Mouse (Mus musculus) myocyte (in vitro differentiated cells): ENCODE results near the gene Prkrip1. TPM values are rescaled to one million over a fixed set of nuclear protein-coding genes. Genes with fewer than 3 reads are reported as not detected.
"Not testable (repeated sequence)": the region's sequence is repeated elsewhere in the genome, so short reads cannot be mapped to it uniquely, and the experiment has no call there.

Source experiments
- H3K27me3 ChIP-seq: one replicate; pipeline ENCODE4 v1.6.1; 2011; ENCODE audit not compliant: control insufficient read depth, insufficient read depth, insufficient read length
- H3K36me3 ChIP-seq: one replicate; pipeline ENCODE4 v1.6.1; 2011; ENCODE audit not compliant: control insufficient read depth, insufficient read depth
- H3K4me2 ChIP-seq: one replicate; pipeline ENCODE4 v1.6.1; 2011; ENCODE audit warnings: low read depth, control low read depth
- H3K4me3 ChIP-seq: one replicate; pipeline ENCODE4 v1.5.1; 2011; ENCODE audit warnings: mild to moderate bottlenecking, control low read depth, moderate library complexity
- H3K79me2 ChIP-seq: one replicate; pipeline ENCODE4 v1.6.1; 2011; ENCODE audit not compliant: control insufficient read depth, insufficient read depth
- H3ac ChIP-seq: one replicate; pipeline ENCODE4 v1.6.1; 2011; ENCODE audit not compliant: control insufficient read depth, insufficient read length
- CEBPB ChIP-seq: IDR thresholded peaks from 2 replicates; pipeline ENCODE4 v1.6.1; 2011; ENCODE audit warnings: mild to moderate bottlenecking, moderate library complexity; ENCODE audit not compliant: poor library complexity, insufficient read depth, severe bottlenecking
- E2F4 ChIP-seq: IDR thresholded peaks from one replicate; pipeline ENCODE4 v1.6.1; 2011; ENCODE audit warnings: mild to moderate bottlenecking, control low read depth, moderate library complexity; ENCODE audit not compliant: insufficient read depth
- MAX ChIP-seq: IDR thresholded peaks from one replicate; pipeline ENCODE4 v1.6.1; 2011; ENCODE audit warnings: low read depth, mild to moderate bottlenecking, control low read depth
- MYOD1 ChIP-seq, 3 experiments: IDR thresholded peaks; one replicate each; pipeline ENCODE4 v1.6.1; 2011; ENCODE audit warnings: control low read depth in 2 of 3, low read depth in 2 of 3, mild to moderate bottlenecking in 2 of 3, moderate library complexity in 1 of 3; ENCODE audit not compliant: insufficient read length in 2 of 3, control insufficient read depth in 1 of 3
- MYOG ChIP-seq, 3 experiments: IDR thresholded peaks; one replicate each; pipeline ENCODE4 v1.6.1; 2011; ENCODE audit warnings: control low read depth in 2 of 3, low read depth in 2 of 3, mild to moderate bottlenecking in 2 of 3; ENCODE audit not compliant: insufficient read length in 2 of 3, control insufficient read depth in 1 of 3, insufficient read depth in 1 of 3
- POLR2A ChIP-seq: IDR thresholded peaks from one replicate; pipeline ENCODE4 v1.6.1; 2011; ENCODE audit warnings: low read depth, mild to moderate bottlenecking, control low read depth, moderate library complexity; ENCODE audit not compliant: insufficient read length
- POLR2AphosphoS2 ChIP-seq: IDR thresholded peaks from one replicate; pipeline ENCODE4 v1.6.1; 2011; ENCODE audit warnings: low read depth, control low read depth; ENCODE audit not compliant: insufficient read length
- REST ChIP-seq: IDR thresholded peaks from one replicate; pipeline ENCODE4 v1.6.1; 2011; ENCODE audit warnings: mild to moderate bottlenecking, control low read depth, moderate library complexity; ENCODE audit not compliant: insufficient read depth, insufficient read length
- SRF ChIP-seq: IDR thresholded peaks from one replicate; pipeline ENCODE4 v1.6.1; 2011; ENCODE audit warnings: low read depth; ENCODE audit not compliant: control insufficient read depth, insufficient read length
- TCF12 ChIP-seq: IDR thresholded peaks from one replicate; pipeline ENCODE4 v1.6.1; 2011; ENCODE audit warnings: mild to moderate bottlenecking, control low read depth; ENCODE audit not compliant: poor library complexity, insufficient read depth, severe bottlenecking
- TCF3 ChIP-seq: IDR thresholded peaks from one replicate; pipeline ENCODE4 v1.6.1; 2011; ENCODE audit warnings: low read depth, control low read depth; ENCODE audit not compliant: insufficient read length
- USF1 ChIP-seq: IDR thresholded peaks from one replicate; pipeline ENCODE4 v1.6.1; 2011; ENCODE audit warnings: low read depth, mild to moderate bottlenecking, control low read depth, moderate library complexity
- polyA plus RNA-seq: library from polyadenylated mRNA; unstranded; fragments of >200 nt; fragmentation: generic; extraction: Trizol; gene quantifications from one replicate; pipeline ENCODE4 v1.2.1, GENCODE M21; 2012; ENCODE audit warnings: missing spikeins

Prkrip1 gene
- polyA plus RNA-seq, 1 experiment = 58.4 TPM

- Histone ChIP-seq H3K4me2 (no peak overlapping the region), H3K79me2 (peaks cover 10% of the 10 kb centered on the region), H3ac (no peak overlapping the region), H3K4me3 (no peak overlapping the region), H3K27me3 (no peaks in the 10 kb centered on the region), H3K36me3 (peaks cover 10% of the 10 kb centered on the region)
- TF ChIP-seq USF1 (no peak), POLR2A (no peak), TCF12 (no peak), REST (no peak), MAX (no peak), SRF (no peak), MYOG (IDR thresholded peaks at IDR 0.05; ENCODE audit: control insufficient read depth in 1 of 3, insufficient read depth in 1 of 3, insufficient read length in 2 of 3, low read depth in 2 of 3) (no peak), POLR2AphosphoS2 (no peak), TCF3 (no peak), MYOD1 (IDR thresholded peaks at IDR 0.05; ENCODE audit: control insufficient read depth in 1 of 3, insufficient read length in 2 of 3, low read depth in 2 of 3) (no peak), E2F4 (no peak), CEBPB (no peak)
Observed at GRCm38 (mm10) chr5:136165246-136165645, 33.5 kb downstream of the Prkrip1 start.

DNA sequence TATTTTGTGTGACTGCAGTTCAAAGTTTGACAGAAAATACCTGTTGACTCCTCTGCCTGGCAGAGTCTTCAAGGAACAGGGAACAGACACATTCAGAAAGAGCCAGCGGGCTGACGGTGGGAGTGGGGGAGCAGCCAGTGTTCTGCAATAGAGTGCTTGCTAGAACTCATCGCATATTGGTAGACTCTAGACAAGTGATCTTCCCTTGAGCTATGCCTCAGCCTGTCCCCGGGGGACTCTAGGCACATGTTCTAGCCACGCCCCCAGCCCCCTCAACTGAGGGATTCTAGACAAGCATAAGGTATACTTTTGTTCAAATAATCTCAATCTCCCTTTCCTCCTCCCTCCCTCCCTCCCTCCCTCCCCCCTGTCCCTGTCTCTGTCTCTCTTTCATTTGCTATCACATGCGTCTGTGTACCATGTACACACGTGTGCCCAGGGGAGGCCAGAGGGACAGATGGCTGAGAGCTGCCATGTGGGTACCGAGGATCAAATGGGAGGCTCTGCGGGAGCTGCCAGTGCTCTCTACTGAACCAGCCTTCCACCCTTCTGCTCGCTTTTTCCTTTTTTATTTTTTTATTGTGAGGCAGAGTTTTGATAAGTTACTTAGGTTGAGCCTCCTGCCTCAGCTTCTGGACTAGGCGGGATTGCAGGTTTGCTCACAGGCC, 34.8 kb downstream of the Prkrip1 start:
- Histone ChIP-seq H3K4me3 (no peak overlapping the region), H3K4me2 (no peak overlapping the region), H3K27me3 (no peaks in the 10 kb centered on the region), H3ac (no peak overlapping the region), H3K36me3 (peaks cover 10% of the 10 kb centered on the region), H3K79me2 (peaks cover 4% of the 10 kb centered on the region)
- TF ChIP-seq POLR2A = no peak
- no peak for TF ChIP-seq MAX
- TF ChIP-seq SRF = no peak
- no peak for TF ChIP-seq E2F4
- TF ChIP-seq REST = no peak
- TF ChIP-seq CEBPB = no peak
- no peak for TF ChIP-seq TCF12
- TF ChIP-seq TCF3 = no peak
- TF ChIP-seq MYOD1 (IDR thresholded peaks at IDR 0.05; ENCODE audit: control insufficient read depth in 1 of 3, insufficient read length in 2 of 3, low read depth in 2 of 3) = no peak
- no peak for TF ChIP-seq USF1
- no peak for TF ChIP-seq MYOG (IDR thresholded peaks at IDR 0.05; ENCODE audit: control insufficient read depth in 1 of 3, insufficient read depth in 1 of 3, insufficient read length in 2 of 3, low read depth in 2 of 3)
- no peak for TF ChIP-seq POLR2AphosphoS2

- not testable (repeated sequence) for H3K36me3 ChIP-seq, H3ac ChIP-seq, H3K4me2 ChIP-seq, H3K79me2 ChIP-seq, H3K4me3 ChIP-seq, H3K27me3 ChIP-seq
Observed at GRCm38 (mm10) chr5:136160084-136160483, 38.7 kb downstream of the Prkrip1 start.

DNA sequence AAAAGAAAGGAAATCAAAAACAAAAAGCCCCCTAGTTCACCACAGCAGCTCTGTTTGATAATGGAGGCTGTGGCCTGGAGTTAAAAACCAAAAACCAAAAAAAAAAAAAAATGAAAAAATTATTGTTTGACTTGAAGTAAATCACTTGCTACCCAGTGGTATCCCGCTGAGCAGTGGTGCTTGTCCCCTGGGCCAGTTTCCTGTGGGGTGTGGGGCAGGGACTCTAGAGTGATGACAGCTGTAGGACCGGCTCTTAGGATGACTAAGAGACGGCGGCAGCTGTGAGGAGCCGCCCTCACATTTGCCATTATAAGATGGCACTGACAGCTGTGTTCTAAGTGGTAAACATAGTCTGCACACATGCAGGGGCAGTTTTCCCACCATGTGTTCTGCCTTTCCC, 43.4 kb downstream of the Prkrip1 start:
- H3K4me3 ChIP-seq = no peak overlapping the region
- TF ChIP-seq MYOG (IDR thresholded peaks at IDR 0.05; ENCODE audit: control insufficient read depth in 1 of 3, insufficient read depth in 1 of 3, insufficient read length in 2 of 3, low read depth in 2 of 3) (no peak), REST (no peak), POLR2AphosphoS2 (no peak), TCF12 (no peak), SRF (no peak), CEBPB (no peak), TCF3 (no peak), MYOD1 (IDR thresholded peaks at IDR 0.05; ENCODE audit: control insufficient read depth in 1 of 3, insufficient read length in 2 of 3, low read depth in 2 of 3) (no peak), POLR2A (no peak), MAX (no peak), USF1 (no peak), E2F4 (no peak)

DNA sequence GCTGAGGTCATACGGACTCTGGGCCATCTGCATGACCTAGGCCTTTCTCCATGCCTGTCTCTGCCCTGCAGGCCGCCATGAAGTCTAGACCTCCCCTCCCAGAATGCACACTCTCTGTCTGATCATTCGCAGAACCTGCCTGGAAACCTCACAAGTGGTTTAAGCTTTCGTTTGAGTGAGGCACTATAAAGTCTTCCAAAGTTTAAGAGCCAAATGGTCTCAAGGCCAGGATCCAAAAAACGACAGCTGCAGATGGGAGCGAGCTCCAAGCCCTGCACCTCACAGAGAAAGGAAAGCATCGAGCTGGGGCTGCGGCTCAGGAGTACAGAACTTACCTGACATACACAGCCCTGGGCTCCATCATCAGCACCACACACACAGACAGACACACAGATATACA, 46.4 kb downstream of the Prkrip1 start:
- H3ac ChIP-seq = no peak overlapping the region
- TF ChIP-seq TCF3 = no peak
- no peak for TF ChIP-seq E2F4
- TF ChIP-seq MYOG (IDR thresholded peaks at IDR 0.05; ENCODE audit: control insufficient read depth in 1 of 3, insufficient read depth in 1 of 3, insufficient read length in 2 of 3, low read depth in 2 of 3) = no peak
- no peak for TF ChIP-seq POLR2A
- no peak overlapping the region for H3K4me3 ChIP-seq
- H3K79me2 ChIP-seq = no peaks in the 10 kb centered on the region
- H3K36me3 ChIP-seq = no peaks in the 10 kb centered on the region
- no peak overlapping the region for H3K4me2 ChIP-seq
- H3K27me3 ChIP-seq = no peaks in the 10 kb centered on the region

More for the DNA sequence above, 43.4 kb downstream of the Prkrip1 start:
- H3K79me2 ChIP-seq = no peaks in the 10 kb centered on the region
- no peak overlapping the region for H3K4me2 ChIP-seq
- no peak overlapping the region for H3ac ChIP-seq
- H3K36me3 ChIP-seq = no peaks in the 10 kb centered on the region
- H3K27me3 ChIP-seq = no peaks in the 10 kb centered on the region
